Mouse (Mus musculus) liver, embryonic 14.5 days (tissue): ENCODE data around the gene Aebp2.

Source experiments
- CTCF ChIP-seq: IDR thresholded peaks from 2 replicates; pipeline ENCODE4 v1.5.1; 2016; ENCODE audit warnings: antibody characterized with exemption, low read depth, control low read depth
- EP300 ChIP-seq: IDR thresholded peaks from 2 replicates; pipeline ENCODE4 v1.6.1; 2016; ENCODE audit warnings: antibody characterized with exemption, low read depth

- no peak for TF ChIP-seq CTCF
- TF ChIP-seq EP300 = no peak
These were observed 33.0 kb downstream of the Aebp2 start for GRCm38 (mm10) chr6:140655451-140655850.
